Mouse (Mus musculus): ENCODE measurements around the gene Gdpd5.

Gdpd5 gene

DNA sequence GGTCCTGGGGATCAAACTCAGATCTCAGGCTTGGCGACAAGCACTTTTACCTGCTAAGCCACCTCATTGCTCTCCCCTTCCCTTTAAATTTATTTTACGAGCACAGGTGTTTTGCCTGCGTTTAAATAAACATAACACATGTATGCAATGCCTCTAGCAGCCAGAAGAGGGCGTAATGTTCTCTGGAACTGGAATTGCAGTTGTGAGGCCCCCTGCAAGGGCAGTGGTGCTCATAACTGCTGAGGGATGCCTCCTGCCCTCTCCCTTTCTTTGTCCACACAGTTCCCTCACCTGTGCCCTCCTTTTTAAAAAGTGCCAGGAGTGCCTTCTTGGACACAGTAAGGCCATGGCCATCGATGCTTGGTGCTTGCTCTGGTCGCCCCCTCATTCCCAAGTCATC is 62.8 kb downstream of the Gdpd5 start:
- no peak for DNase-seq (ENCODE audit: low spot score)

DNA sequence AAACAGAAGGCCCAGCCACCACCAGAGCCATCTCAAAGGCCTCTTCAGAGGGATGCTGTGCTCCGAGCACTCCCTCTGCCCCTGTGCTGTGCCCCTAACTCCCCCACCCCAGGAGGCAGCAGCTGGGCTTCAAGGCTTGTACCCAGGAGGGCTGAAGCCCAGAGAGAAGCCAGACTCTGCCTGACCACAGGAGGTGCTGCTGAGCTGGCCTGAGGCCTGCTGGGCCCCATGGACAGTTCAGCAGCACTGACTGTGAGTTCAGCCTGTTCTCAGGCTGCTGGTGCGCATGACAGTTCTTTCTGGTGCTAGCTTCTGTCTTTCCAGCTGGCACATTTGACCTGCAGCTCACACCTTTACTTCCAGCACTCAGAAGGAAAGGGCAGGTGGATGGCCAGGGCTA is 64.6 kb downstream of the Gdpd5 start:
- DNase-seq (ENCODE audit: low spot score): no peak

DNA sequence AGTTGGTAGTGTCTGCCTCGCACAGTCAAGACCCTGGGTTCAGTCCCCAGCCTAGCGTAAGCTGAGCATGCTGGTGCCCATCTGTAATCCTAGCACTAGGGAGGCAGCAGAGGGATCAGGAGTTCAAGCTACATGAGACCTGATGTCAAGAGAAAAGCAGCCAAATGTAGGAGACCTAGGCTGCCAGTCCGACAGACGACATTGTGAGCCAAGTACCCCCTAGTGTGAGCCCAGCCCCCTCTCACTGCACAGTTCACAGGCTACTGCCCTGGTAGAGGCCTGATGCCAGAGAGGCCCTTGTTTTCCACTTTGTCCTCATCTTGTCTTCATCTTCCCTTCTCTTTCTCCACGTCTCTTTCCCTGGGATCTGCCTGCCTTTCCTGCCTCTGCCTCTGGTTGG is 66.1 kb downstream of the Gdpd5 start:
- DNase-seq (ENCODE audit: low spot score): no peak

DNA sequence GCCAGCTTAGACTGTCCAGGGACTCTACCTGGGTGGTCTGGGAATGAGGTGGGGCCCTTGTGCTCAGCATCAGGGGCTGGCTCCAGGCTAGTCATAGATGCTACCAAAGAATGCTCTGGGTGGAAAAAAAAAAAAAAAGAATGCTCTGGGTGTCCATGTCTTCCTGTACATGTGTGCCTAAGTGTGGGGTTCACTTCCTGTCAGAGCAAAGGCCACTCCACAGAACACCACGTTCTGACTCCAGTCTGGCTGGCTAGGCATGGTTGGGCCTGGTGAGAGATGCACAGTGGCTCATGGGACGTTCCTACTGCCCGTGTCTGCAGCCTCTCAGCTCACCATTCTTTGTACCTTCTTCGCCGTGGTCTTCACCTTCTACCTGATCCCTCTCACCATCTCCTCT is 67.4 kb downstream of the Gdpd5 start:
- no peak for DNase-seq (ENCODE audit: low spot score)

DNA sequence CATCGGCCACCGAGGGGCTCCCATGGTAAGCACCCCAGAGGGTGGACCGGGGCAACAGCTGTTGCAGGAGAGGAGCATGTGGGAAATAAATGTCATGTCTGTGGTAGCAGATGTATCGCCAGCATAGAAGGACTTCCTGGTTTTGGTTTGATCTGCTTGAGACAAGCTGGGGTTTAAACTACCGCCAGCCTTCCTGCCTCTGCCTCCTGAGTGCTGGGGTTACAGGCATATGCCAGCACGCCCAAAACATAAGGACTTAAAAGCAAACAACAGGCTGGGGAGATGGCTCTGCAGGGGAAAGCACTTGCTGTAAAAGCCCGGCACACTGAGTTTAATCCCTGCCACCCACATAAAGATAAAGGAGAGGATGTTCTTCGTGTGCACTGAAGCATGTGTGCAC is 67.8 kb downstream of the Gdpd5 start:
- DNase-seq (ENCODE audit: low spot score): no peak

DNA sequence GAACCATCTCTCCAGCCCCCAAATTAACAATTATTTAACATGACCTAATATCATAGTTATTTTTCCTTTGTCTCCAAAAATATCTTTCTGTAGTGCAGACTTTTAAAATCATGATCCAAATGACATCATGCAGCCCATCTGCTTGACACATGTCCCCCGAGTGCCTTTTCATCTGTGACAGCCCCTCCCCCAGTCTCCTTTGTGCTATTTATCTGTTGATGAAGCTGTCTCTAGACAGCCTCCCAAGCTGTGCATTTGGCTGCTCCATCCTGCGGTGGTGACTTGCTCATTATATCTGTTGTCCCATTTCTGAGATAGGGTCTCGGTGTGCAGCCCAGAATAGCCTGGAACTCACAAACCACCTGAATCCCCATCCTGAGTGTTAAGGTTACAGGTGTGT is 68.5 kb downstream of the Gdpd5 start:
- no peak for DNase-seq (ENCODE audit: low spot score)

DNA sequence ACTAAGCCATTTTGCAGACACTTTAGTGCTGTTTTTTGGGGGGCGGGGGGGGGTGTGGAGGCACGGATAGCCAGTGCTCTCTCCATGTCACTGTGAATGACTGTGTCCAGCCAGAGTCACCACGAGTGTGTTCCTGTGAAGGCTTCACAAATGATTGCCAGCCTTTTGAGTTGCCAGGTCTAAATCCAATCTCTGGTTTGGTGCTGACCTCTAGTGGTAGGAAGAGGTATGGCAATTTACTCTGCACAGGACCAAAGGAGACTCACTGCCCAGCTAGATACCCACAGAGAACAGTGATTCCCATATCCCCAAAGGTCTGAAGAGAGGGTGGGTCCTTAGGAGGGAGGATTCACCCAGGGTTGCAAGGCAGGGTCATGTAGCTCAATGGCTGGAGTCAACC is 69.5 kb downstream of the Gdpd5 start:
- DNase-seq (ENCODE audit: low spot score): peak; percentile 57

DNA sequence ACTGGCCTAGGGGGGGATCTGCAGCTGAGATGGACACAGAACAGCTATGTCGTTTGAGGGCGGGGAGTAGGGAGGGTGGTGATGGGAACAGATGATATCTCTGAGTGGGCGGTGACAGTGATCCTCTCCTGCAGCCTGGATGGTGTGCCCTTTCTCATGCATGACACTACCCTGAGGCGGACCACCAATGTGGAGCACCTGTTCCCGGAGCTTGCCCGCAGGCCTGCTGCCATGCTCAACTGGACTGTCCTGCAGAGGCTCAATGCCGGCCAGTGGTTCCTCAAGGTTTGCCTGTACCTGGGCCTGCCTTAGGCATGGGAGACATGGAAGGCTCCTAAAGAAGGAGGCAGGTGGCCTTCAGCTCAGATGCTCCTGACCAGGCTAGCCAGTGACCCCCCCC is 71.6 kb downstream of the Gdpd5 start:
- no peak for DNase-seq (ENCODE audit: low spot score)

DNA sequence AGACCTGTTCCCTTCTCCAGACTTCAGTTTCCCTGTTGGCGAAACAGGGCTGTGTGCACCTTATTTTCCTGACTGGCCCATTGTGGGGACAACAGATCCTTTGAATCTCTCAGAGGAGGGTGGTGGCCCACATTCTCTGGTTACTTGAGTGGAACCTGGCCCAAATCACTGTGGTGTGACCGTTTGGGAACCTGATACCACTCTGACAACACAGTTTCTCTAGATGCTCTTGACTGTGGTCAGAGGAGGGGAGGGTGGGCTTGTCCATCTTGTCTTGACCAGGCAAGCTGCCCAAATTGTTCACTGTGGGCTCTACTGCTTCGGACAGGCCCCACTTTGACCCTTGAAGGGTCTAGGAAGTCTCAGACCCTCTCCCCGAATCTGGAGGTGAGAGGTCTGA is 72.8 kb downstream of the Gdpd5 start:
- no peak for DNase-seq (ENCODE audit: low spot score)

DNA sequence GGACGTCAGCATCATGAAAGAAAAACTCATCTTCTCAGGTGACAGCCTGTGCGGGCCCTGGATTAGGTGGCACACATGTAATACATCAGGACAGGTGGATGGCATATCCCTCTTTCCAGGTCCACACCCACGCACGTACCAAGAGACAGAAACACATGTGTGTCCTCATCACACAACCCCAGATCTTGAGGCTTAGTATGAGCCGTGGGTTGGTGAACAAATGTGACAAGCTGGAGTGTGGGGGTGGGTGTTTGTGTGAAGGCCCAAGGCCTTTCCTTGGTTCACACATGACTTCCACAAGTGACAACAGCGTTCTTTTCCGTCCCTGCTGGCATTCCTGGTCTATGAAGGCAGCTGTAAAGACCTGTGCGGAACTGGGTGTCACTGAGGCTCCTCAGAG is 77.6 kb downstream of the Gdpd5 start:
- no peak for DNase-seq (ENCODE audit: low spot score)

DNA sequence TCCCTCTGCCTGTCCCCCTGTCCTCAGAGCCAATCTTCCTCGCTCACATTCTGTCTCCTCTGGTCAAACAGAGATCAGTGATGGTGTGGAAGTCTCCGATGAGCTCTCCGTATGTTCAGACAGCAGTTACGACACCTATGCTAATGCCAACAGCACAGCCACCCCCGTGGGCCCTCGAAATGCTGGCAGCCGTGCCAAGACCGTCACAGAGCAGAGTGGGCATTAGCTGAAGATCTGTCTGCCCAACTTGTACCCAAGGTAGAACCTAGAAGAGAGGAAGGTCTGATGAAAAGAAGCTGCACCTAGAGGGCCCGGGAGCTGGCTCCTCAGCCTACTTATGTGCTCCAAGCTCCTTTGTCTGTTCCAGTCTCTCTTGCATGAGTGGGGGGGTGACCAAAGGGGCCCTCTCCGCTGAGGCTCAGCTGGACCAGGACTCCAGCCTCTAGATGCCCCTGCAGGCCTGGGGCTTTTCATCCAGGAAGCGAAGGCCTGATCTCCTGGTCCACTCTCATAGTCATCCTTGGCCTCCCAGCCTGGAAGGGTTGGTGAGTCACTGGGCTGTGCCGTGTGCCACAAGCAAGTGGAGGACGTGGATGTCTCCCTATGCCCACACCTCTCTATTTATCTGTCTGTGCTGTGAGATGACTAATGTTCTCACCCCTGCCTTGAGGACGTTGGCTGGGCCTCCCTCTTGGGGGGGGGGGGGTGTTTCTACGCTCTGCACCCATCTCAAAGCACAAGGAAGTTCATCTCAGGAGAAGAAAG is 78.9 kb downstream of the Gdpd5 start:
- no peak for DNase-seq (ENCODE audit: low spot score)

DNA sequence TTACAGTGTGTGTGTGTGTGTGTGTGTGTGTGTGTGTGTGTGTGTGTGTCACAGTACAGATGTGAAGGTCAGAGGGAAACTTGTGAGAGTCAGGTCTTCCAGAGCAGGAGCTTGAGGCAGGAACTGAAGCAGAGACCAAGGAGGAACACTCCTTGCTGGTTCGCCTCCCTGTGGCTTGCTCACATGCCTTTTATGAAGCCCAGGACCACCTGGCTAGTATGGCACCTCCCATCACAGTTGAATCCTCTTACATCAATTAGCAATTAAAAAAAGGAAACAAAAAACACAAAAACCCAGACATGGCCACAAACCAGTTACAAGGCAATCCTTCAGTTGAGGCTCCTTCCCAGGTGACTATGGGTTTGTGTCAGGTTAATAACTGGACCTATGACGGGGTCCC is 81.9 kb downstream of the Gdpd5 start:
- no peak for DNase-seq (ENCODE audit: low spot score)

DNA sequence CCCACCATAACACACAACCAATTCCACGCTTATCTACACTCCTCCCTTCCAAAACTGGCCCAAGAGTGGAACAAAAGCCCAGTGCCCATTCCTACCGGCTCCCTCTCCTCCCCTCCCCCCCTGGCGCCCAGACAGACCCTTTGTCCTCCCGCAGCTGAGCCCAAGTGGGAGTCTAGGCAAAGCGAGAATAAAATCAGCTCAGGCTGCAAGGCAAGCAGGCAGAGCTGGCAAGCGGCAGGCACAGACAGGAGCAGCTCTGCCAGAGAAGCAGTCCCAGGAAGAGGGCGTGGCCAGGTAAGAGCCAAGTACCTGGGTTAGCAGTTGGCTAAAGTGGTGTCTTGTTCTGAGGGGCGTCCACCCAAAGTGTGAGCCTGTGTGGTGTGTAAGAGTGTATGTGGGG is 84.6 kb downstream of the Gdpd5 start, which contains the start of gene Klhl35:
Gene Klhl35, plus strand, starts transcription at position 194 of the 400 bp plus-strand sequence.
- no peak for DNase-seq (ENCODE audit: low spot score)

DNA sequence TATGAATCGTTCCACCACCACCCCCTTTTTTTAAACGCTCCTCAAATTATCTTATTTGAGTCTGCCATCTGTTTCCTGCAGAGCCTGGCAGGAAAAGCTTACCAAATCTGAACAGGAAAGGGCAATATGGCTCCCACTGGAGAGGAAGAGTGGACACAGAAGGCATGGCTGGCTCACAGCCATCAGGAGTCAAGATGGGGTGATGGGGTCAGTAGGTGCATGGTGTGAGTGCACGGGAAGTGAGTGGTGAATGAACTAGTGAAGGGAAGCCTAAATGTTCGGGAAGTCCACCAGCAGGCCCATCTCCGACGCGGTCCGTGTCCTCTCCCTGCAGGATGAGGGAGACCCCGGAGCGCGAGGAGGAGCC is 86.7 kb downstream of the Gdpd5 start:
- DNase-seq (ENCODE audit: low spot score): no peak

DNA sequence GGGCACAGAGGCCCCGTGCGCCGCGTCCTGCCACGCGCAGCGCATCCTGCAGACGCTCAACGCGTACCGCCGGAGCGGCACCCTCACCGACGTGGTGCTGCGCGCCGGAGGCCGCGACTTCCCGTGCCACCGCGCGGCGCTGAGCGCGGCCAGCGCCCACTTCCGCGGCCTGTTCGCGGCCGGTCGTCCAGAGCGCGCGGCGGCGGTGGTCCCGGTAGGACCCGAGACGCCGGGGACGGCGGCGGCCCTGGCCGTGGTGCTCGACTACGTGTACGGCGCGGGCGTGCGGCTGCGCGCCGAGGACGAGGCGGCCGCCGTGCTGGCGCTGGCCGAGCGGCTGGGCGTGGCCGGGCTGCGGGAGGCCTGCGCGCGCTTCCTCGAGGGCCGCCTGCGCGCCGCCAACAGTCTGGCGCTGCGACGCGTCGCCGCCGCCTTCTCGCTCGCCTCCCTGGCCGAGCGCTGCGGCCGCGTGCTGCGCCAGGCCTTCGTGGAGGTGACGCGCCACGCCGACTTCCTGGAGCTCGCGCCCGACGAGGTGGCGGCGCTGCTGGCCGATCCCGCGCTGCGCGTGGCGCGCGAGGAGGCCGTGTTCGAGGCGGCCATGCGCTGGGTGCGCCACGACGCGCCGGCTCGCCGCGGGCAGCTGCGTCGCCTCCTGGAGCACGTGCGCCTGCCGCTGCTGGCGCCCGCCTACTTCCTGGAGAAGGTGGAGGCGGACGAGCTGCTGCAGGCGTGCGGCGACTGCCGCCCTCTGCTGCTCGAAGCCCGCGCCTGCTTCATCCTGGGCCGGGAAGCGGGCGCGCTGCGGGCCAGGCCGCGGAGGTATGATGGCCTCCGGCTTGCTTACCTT is 87.3 kb downstream of the Gdpd5 start:
- peak; percentile 80 for DNase-seq (ENCODE audit: low spot score)

DNA sequence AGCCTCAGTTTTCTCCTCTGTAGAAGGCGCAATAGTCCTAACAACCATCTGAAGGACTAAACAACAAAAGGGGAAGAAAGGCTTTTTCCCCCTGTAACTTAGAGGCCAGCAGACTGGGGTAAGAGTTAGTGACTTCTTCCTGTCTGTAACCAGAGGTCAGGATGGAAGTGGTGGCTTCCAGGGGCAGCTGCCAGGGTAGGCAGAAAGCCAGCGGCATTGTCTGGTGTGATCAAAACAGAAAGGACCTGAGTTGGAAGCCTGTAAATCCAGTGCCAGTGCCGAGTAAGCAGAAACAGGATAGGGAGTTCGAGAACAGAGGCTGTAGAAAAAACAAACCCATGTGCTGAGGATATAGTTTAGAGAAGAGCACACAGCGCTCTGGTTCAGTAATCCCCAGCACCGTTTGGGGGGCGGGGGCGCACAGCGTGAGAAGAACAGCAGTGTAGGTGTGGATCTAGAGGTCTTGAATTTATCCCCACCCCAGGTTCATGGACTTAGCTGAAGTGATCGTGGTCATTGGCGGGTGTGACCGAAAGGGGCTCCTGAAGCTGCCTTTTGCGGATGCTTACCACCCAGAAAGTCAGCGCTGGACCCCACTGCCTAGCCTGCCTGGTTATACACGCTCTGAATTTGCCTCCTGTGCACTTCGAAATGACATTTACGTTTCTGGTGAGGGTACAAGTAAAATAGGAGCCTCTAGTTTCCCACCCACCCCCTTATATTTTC is 88.6 kb downstream of the Gdpd5 start:
- DNase-seq (ENCODE audit: low spot score): no peak

DNA sequence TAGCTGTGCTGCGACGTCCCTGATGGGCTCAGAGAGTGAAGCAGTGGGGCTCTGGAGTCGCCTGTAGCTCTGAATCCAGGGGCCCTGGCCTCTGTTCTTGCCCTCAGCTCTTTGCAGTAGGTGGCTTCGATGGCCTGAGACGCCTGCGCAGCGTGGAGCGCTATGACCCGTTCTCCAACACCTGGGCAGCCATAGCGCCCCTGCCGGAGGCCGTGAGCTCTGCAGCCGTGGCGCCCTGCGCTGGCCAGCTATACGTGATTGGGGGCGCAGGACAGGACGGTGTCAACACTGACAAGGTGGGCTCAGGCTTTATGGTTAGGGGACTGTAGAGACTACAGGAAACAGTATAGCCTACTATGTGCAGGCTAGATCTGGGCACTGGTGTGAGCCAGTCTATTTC is 90.4 kb downstream of the Gdpd5 start:
- DNase-seq (ENCODE audit: low spot score): no peak

DNA sequence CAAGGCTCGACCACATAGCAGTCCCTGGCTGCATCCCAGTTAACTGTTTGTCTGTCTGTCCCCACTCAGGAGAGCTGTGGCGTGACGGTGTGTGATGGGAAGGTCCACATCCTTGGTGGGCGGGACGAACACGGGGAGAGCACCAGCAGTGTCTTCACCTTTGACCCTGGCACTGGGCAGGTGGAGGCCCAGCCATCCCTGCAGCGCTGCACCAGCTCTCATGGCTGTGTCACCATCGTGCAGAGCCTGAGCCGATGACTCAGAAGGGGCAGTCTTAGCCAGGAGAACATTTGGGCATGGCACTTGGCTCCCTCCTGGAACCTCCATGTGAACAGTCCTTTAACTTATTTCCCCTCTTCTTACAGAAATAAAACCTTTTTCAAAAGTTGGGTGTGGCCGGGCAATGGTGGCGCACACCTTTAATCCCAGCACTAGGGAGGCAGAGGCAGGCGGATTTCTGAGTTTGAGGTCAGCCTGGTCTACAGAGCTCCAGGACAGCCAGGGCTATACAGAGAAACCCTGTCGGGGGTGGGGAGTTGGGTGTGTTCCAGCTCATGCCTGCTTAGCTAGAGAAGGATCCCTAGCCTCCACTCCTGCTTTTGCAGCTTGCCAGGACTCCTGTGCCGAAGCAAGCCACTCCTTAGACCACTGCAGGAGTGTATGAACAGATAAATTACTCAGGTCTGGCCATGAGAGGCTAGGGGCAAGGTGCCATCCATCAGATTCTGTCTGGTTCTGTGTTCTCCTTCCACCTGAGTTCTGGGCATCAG is 92.6 kb downstream of the Gdpd5 start:
- no peak for DNase-seq (ENCODE audit: low spot score)

DNA sequence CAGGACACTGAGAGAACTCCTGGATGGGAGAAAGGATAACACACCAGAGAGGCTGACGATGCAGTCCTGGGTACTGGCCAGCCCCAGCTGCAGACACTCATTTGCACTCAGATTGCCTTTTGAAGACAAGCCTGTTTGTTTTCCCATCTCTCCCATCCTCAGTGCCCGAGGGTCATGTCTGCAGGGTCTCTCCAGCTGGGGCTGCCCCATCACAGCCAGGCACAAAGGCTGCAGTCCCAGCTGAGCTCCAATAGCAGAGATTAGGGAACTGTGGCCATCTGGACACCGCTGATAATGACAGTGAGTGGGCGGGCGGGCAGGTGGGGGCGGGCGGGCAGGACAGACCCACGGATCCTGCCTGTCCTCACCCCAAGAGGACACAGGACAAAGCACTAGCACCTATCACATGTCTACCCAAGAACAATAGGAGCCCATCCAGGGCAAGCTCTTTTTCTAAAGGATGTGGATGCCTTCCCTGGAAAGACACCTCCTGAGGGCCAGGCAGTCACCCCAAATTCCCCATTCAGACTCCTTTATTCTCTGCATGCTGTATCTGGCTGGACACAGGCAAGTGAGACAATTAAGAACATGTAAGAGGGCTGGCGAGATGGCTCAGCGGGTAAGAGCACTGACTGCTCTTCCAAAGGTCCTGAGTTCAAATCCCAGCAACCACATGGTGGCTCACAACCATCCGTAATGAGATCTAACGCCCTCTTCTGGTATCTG is 93.8 kb downstream of the Gdpd5 start:
- no peak for DNase-seq (ENCODE audit: low spot score)

DNA sequence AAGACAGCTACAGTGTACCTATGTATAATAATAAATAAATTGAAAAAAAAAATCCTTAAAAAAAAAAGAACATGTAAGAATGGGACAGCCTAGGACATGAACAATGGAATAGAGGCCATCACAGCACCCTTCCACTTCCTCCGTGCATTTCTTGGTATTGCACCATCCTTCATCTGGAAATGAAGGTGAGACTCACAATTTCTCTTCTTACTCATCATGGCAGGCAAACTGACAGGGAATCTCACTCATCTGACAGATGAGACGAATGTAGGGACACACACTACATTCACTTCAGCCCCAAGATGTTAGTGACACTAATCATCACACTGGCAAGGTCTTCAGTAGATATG is 94.3 kb downstream of the Gdpd5 start:
- DNase-seq (ENCODE audit: low spot score): no peak

DNA sequence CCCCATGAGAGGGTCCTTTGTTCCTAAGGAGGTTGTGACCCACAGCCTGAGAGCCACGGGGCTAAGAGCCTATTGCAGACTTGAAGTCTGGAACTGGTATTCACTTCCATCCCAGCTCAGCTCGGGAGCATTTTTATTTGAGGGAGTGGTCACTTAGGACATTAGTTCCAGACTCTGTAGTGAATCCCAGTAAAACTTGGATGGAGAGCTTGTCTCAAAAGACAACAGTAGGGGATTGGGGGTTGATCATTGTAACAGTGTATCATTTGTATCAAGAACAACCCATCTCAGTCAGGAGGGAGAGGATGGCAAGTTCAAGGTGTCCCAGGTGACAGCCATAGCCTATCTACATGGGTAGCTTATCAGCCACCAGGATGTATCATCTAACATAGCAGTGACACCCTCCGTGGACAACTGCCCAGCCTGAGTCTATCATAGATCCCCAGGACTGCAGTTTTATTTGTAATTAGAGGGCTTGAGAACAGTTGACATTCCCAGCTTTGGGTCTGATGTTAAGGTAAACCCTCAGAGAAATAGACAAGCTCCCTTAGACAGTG is 95.4 kb downstream of the Gdpd5 start:
- no peak for DNase-seq (ENCODE audit: low spot score)
